Mouse (Mus musculus): ENCODE results near the gene Iqcd.

The Iqcd gene

GRCm38 (mm10) chr5:120603515-120603914 lies 14.7 kb downstream of the Iqcd start:
- no peak for DNase-seq (ENCODE audit: low read depth, low spot score)

GRCm38 (mm10) chr5:120604839-120605238 lies 16.0 kb downstream of the Iqcd start:
- peak; percentile 88 for DNase-seq (ENCODE audit: low read depth, low spot score)

GRCm38 (mm10) chr5:120605241-120605661 lies 16.4 kb downstream of the Iqcd start:
- no peak for DNase-seq (ENCODE audit: low read depth, low spot score)

- peak; percentile 96 for DNase-seq (ENCODE audit: low read depth, low spot score)
These were observed 16.9 kb downstream of the Iqcd start for GRCm38 (mm10) chr5:120605688-120606087.

- DNase-seq (ENCODE audit: low read depth, low spot score), result no peak
These were observed 17.9 kb downstream of the Iqcd start for GRCm38 (mm10) chr5:120606590-120607200.

- DNase-seq (ENCODE audit: low read depth, low spot score), result no peak
These were observed 18.5 kb downstream of the Iqcd start for GRCm38 (mm10) chr5:120607335-120607734.

- no peak for DNase-seq (ENCODE audit: low read depth, low spot score)
These were observed 20.5 kb downstream of the Iqcd start for GRCm38 (mm10) chr5:120609246-120609775.

GRCm38 (mm10) chr5:120610906-120611305 lies 22.1 kb downstream of the Iqcd start:
- DNase-seq (ENCODE audit: low read depth, low spot score), result no peak

- DNase-seq (ENCODE audit: low read depth, low spot score), result no peak
These were observed 22.6 kb downstream of the Iqcd start for GRCm38 (mm10) chr5:120611416-120611815.

GRCm38 (mm10) chr5:120612442-120612821 lies 23.6 kb downstream of the Iqcd start, which contains the start of the genes Rita1 and Ddx54:
Gene Rita1 (minus strand): TSS chr5:120612589.
Gene Ddx54 (plus strand): TSS chr5:120612739.
- peak; percentile 96 for DNase-seq (ENCODE audit: low read depth, low spot score)

- DNase-seq (ENCODE audit: low read depth, low spot score), result peak; percentile 100
These were observed 24.2 kb downstream of the Iqcd start for GRCm38 (mm10) chr5:120612822-120613604.

GRCm38 (mm10) chr5:120615903-120616302 lies 27.1 kb downstream of the Iqcd start:
- peak; percentile 66 for DNase-seq (ENCODE audit: low read depth, low spot score)

- DNase-seq (ENCODE audit: low read depth, low spot score), result no peak
These were observed 30.0 kb downstream of the Iqcd start for GRCm38 (mm10) chr5:120618778-120619177.

- DNase-seq (ENCODE audit: low read depth, low spot score), result peak; percentile 64
These were observed 30.4 kb downstream of the Iqcd start for GRCm38 (mm10) chr5:120619201-120619600.

GRCm38 (mm10) chr5:120620375-120621077 lies 31.7 kb downstream of the Iqcd start:
- DNase-seq (ENCODE audit: low read depth, low spot score), result peak; percentile 80

GRCm38 (mm10) chr5:120621078-120621765 lies 32.4 kb downstream of the Iqcd start:
- DNase-seq (ENCODE audit: low read depth, low spot score), result no peak

- DNase-seq (ENCODE audit: low read depth, low spot score), result no peak
These were observed 33.0 kb downstream of the Iqcd start for GRCm38 (mm10) chr5:120621846-120622197.

- DNase-seq (ENCODE audit: low read depth, low spot score), result no peak
These were observed 33.5 kb downstream of the Iqcd start for GRCm38 (mm10) chr5:120622198-120622851.

GRCm38 (mm10) chr5:120624427-120624826 lies 35.6 kb downstream of the Iqcd start:
- no peak for DNase-seq (ENCODE audit: low read depth, low spot score)

- DNase-seq (ENCODE audit: low read depth, low spot score), result peak; percentile 55
These were observed 37.6 kb downstream of the Iqcd start for GRCm38 (mm10) chr5:120626399-120626798.
